Mouse (Mus musculus): ENCODE data around the gene Mon1a. TPM values are rescaled to one million over a fixed set of nuclear protein-coding genes. Genes with fewer than 3 reads are reported as not detected.

The Mon1a gene
- polyA plus RNA-seq, 1 experiment from 2014 or later, result 18.9 TPM

DNA sequence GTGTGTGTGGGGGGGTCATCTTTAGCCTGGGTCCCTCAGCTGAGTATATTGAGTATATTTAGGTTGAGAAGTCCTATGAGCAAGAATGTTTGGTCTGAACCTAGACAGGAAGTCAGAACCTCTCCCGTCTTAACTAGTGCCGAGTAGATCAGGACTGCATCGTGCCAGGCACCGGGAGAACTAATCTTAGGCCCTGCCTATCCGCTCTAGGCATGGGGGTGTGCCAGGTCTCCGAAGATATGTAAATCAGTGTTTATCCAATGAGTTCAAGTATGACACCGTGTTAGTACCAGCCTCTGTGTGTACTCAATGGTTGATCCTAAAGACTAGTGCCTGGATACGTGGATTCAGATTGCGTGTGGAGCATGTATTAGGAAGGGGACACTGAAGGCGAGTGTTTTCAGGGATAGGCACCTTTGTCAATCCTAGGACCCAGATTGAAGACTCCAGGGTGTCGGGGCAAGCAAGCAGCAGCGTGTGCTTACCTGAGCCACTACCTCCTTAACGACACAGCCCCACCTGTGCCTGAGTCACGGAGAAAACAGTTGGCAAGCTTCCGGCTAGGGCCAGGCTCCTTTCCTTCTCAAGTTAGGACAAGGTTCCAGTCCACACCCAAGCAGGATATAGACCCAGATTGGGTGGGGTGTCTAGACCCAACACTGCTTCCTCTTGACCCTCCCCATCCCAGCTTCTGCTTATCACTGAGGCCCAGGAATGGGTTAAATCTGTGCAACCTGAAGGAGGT, 22.2 kb downstream of the Mon1a start:
- no peak overlapping the region for H3K4me3 ChIP-seq
- peaks cover 26% of the 10 kb centered on the region for H3K4me1 ChIP-seq
- H3K27me3 ChIP-seq, result peaks cover 11% of the 10 kb centered on the region
- no peaks in the 10 kb centered on the region for H3K9me3 ChIP-seq (replicated peaks)
- no peak overlapping the region for H3K27ac ChIP-seq
- no peak for ATAC-seq
- H3K4me2 ChIP-seq, result no peak overlapping the region
- 91% methylated on average over 15 of the region's 15 CpGs for WGBS
- no peak overlapping the region for H3K9ac ChIP-seq
- H3K36me3 ChIP-seq (ENCODE audit: poor library complexity, severe bottlenecking), result no peaks in the 10 kb centered on the region

DNA sequence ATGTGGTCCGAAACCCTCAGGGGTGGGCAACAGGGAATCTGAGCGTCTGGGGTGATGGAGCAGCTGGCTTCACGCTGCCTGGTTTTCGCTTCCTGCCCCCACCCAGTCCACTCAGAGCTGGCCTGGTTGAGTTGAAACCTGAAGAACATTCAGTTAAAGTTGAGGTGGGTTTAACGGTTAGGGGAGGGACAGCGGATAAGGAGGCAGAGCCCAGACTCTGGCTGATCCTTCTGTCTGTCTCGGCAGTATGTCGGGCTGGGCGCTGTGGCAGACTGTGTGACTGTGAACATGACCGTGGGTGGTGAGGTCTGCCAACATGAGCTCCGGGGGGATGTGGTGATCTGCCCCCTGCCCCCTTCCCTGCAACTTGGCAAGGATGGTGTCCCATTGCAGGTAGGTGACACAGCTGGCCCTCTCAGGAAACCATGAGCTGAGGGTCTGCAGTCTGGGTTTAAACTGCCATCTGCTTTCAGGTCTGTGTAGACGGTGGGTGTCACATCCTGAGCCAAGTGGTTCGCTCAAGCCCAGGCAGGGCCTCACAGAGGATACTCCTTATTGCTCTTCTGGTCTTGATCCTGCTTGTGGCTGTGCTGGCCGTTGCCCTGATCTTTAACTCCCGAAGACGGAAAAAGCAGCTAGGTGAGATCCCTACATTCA, 26.9 kb downstream of the Mon1a start:
- H3K27ac ChIP-seq, result no peak overlapping the region
- no peak overlapping the region for H3K4me3 ChIP-seq
- peaks cover 6% of the 10 kb centered on the region for H3K4me1 ChIP-seq
- no peak for ATAC-seq
- no peaks in the 10 kb centered on the region for H3K27me3 ChIP-seq
- H3K9me3 ChIP-seq (replicated peaks), result no peaks in the 10 kb centered on the region
- no peaks in the 10 kb centered on the region for H3K36me3 ChIP-seq (ENCODE audit: poor library complexity, severe bottlenecking)
- H3K9ac ChIP-seq, result no peak overlapping the region
- 89% methylated on average over 16 of the region's 16 CpGs for WGBS
- H3K4me2 ChIP-seq, result no peak overlapping the region

DNA sequence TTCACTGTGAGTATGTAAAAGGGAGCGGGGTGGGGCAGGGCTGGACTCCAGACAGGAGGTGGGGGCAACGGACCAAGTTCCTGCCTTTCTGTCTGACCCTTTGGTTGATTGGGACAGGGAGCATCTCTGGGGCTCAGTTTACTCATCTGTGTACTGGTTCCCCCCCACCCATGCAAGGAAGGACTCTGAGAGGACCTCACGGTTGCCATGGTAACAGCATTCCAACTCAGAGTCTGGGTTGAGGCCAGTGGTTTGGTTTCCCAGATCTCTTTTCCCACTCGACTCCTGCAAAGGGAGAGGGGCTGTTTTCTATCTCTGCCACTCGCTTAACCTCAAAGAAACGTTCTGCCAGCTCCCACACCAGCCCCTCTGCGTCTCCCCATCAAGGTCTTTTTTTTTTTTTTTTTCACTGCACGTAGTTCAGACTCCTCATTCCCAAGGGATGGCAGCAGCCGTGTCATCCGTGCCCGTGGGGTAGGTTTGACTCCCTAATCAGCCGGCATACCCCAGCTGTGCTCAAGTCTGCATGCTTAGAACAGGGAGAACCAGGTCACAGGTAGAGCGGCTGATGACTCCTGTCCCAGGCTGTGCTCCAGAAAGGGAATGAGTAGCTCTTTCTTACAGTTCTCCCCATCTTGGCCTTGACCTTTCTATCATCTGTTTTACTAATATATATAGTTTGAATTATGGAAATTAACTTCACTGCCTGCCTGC, 30.1 kb downstream of the Mon1a start:
- 43% methylated on average over 13 of the region's 13 CpGs for WGBS
- Histone ChIP-seq H3K4me1 (peaks cover 6% of the 10 kb centered on the region), H3K36me3 (ENCODE audit: poor library complexity, severe bottlenecking) (no peaks in the 10 kb centered on the region), H3K4me2 (no peak overlapping the region), H3K27me3 (no peaks in the 10 kb centered on the region), H3K9me3 (replicated peaks) (no peaks in the 10 kb centered on the region), H3K27ac (no peak overlapping the region), H3K4me3 (no peak overlapping the region), H3K9ac (0 out of 2 replicates have a peak overlapping the region, but pooled peaks have one; percentile 45)
- ATAC-seq, result no peak

DNA sequence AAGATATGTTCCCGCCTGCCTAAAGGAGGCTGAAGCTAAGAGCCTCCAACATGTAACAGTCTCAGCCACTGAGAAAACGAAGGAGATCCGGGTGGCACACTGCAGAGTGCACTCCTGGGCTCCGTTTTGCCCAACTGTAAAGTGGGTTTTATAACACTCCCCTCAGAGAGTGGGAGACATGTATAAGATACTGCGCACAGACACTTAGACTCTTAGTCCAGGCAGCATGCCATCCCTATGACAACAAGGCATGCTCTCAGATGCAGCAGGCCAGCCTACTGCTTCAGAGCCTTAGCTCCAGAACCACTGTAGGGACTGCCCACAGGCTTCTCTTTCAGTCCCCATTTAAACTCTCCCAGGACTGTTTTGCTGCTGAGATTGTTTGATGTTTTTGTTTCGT, 30.9 kb downstream of the Mon1a start:
- Histone ChIP-seq H3K9ac (no peak overlapping the region), H3K4me1 (peaks cover 8% of the 10 kb centered on the region), H3K27ac (no peak overlapping the region), H3K4me3 (no peak overlapping the region), H3K9me3 (replicated peaks) (no peaks in the 10 kb centered on the region), H3K27me3 (no peaks in the 10 kb centered on the region), H3K36me3 (ENCODE audit: poor library complexity, severe bottlenecking) (no peaks in the 10 kb centered on the region), H3K4me2 (no peak overlapping the region)
- ATAC-seq, result no peak
- WGBS, result 90% methylated on average over 6 of the region's 6 CpGs

DNA sequence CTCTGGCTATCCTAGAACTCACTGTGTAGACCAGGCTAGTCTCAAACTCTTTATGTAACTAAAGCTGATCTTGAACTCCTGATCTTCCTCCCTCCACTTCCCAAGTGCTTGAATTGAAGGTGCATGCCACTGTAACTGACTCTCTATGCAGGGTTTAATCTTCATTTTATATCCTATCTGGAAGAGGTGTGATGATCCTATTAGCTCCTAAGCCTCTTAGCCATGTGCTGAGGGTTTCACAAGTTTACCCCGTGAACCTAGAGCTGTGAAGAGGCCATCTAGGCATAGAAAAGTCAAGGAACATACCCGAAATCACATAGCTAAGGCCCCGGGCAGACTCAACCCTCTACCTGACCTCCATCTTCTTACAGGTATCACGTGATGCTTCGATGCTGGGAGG, 31.5 kb downstream of the Mon1a start:
- ATAC-seq, result no peak

DNA sequence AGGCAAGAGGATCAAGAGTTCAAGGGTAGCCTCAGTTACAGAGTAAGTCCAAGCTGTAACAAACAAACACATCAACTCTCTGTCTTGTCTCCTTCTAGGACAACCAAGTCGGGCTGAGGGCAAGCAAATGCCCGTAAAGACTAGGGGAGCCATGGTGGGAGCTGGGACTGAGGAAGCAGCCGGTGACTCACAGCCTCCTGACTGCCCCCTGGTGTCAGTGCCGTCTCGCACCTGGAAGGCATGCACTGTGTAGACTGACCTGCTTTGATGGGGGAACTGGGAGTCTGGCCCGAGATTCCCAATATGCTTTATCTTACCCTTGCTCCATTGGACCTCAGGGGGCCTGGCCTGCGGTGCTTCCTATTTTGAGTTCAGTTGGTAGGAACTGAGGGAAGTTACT, 35.1 kb downstream of the Mon1a start:
- WGBS, result 23% methylated on average over 7 of the region's 7 CpGs
- H3K36me3 ChIP-seq (ENCODE audit: poor library complexity, severe bottlenecking), result no peaks in the 10 kb centered on the region
- no peak overlapping the region for H3K4me2 ChIP-seq
- H3K9ac ChIP-seq, result no peak overlapping the region
- H3K27me3 ChIP-seq, result no peaks in the 10 kb centered on the region
- peaks cover 20% of the 10 kb centered on the region for H3K4me1 ChIP-seq
- no peak overlapping the region for H3K4me3 ChIP-seq
- ATAC-seq, result no peak
- H3K27ac ChIP-seq, result no peak overlapping the region
- H3K9me3 ChIP-seq (replicated peaks), result no peaks in the 10 kb centered on the region

More for the DNA sequence above, 31.5 kb downstream of the Mon1a start:
- H3K4me3 ChIP-seq, result no peak overlapping the region
- no peak overlapping the region for H3K4me2 ChIP-seq
- peaks cover 12% of the 10 kb centered on the region for H3K4me1 ChIP-seq
- H3K36me3 ChIP-seq (ENCODE audit: poor library complexity, severe bottlenecking), result no peaks in the 10 kb centered on the region
- H3K9ac ChIP-seq, result no peak overlapping the region
- no peaks in the 10 kb centered on the region for H3K27me3 ChIP-seq
- 86% methylated on average over 5 of the region's 5 CpGs for WGBS
- H3K27ac ChIP-seq, result no peak overlapping the region
- H3K9me3 ChIP-seq (replicated peaks), result no peaks in the 10 kb centered on the region

DNA sequence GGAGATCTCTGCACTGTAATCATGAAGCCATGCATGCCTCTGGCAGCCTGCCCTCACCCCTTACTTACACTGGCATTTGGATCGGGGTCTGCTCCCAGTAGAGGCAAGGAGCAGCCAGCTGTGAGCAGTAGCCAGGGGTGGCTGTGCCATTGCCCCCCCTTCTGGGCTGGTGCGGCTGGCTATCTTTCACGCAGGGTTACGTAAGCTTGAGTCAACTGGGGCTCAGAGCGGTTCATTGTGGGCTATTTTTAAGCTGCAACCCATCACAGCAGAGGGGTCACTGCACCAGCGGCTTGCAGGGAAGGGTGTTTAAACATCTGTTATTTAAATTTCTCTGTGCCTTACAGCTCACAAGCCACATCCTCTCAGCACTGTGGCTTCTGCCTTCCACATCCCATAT, 36.0 kb downstream of the Mon1a start:
- Histone ChIP-seq H3K27ac (no peak overlapping the region), H3K36me3 (ENCODE audit: poor library complexity, severe bottlenecking) (no peaks in the 10 kb centered on the region), H3K4me2 (no peak overlapping the region), H3K4me3 (no peak overlapping the region), H3K27me3 (no peaks in the 10 kb centered on the region), H3K9ac (no peak overlapping the region), H3K9me3 (replicated peaks) (no peaks in the 10 kb centered on the region), H3K4me1 (peaks cover 15% of the 10 kb centered on the region)
- ATAC-seq, result no peak
- 63% methylated on average over 6 of the region's 6 CpGs for WGBS

DNA sequence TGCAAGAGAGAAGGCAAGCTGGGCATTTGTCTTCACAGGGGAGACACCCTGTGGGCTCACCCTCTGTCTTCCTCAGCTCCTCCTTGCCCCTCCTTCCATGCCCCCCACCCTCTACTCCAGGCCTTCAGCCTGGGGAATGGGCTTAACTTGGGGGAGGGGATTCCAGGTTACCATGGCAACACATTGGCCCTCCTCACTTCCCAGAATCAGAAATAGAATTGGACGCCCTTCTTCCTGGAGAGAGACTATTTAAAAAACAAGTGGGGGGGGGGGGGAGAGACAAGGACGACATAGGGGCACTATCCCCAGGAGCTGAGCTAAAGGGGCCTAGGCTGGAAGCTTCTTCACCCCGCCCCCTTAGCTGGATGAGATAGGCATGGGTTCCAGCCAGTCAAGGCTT, 37.3 kb downstream of the Mon1a start:
- H3K9ac ChIP-seq, result no peak overlapping the region
- WGBS, result 17% methylated on average over 3 of the region's 3 CpGs
- H3K9me3 ChIP-seq (replicated peaks), result no peaks in the 10 kb centered on the region
- H3K27ac ChIP-seq, result no peak overlapping the region
- no peak overlapping the region for H3K4me3 ChIP-seq
- H3K27me3 ChIP-seq, result no peaks in the 10 kb centered on the region
- ATAC-seq, result no peak
- no peaks in the 10 kb centered on the region for H3K36me3 ChIP-seq (ENCODE audit: poor library complexity, severe bottlenecking)
- H3K4me1 ChIP-seq, result peaks cover 15% of the 10 kb centered on the region
- no peak overlapping the region for H3K4me2 ChIP-seq

DNA sequence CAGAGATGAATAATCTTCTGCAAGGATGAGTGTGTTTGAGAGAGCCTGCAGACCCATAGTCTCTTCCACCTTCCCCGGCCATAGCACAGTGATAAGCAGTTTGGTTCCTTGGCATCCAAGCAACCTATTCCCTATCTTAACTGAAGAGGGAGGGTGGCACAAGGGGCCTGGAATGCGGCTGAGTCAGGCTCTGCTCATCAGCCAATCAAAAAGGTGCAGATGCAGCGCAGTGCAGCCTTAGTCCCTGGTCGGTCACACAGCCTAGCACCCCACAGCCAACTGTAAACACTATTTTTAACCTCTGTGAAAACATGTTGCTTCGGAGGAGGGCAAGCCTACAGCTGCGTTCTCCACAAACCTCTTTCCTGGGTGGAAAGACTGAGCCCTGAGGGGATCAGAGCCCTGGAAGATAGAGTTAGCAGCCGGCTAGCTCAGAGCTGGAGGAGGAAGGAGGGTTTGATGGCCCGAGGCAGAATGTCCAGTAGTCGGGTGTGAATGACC, 39.0 kb downstream of the Mon1a start:
- no peaks in the 10 kb centered on the region for H3K36me3 ChIP-seq (ENCODE audit: poor library complexity, severe bottlenecking)
- H3K27ac ChIP-seq, result no peak overlapping the region
- ATAC-seq, result no peak
- no peak overlapping the region for H3K4me3 ChIP-seq
- H3K4me1 ChIP-seq, result peaks cover 16% of the 10 kb centered on the region
- no peak overlapping the region for H3K9ac ChIP-seq
- WGBS, result 63% methylated on average over 9 of the region's 9 CpGs
- H3K27me3 ChIP-seq, result no peaks in the 10 kb centered on the region
- H3K4me2 ChIP-seq, result no peak overlapping the region
- no peaks in the 10 kb centered on the region for H3K9me3 ChIP-seq (replicated peaks)

DNA sequence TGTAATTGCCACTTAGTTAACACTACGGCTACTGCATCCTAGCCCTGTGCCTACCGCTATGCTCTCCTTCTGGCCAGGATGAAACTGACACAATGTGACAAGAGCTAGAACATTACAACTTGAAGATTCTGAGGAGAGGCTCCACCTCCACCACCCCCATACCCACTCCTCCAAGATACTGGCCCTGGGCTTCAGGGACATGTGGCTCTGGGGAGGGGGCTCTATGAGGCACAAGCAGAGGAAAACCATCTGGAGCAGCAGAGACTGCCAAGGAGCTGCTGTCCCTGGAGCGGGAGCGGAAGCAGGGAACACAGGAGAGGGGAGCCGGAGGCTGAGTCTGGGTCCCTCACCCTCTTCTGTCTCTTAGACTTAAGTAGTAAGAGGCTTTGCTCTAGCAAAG, 39.8 kb downstream of the Mon1a start:
- Histone ChIP-seq H3K27ac (no peak overlapping the region), H3K36me3 (ENCODE audit: poor library complexity, severe bottlenecking) (no peaks in the 10 kb centered on the region), H3K4me3 (no peak overlapping the region), H3K9ac (no peak overlapping the region), H3K9me3 (replicated peaks) (no peaks in the 10 kb centered on the region), H3K27me3 (no peaks in the 10 kb centered on the region), H3K4me1 (peaks cover 22% of the 10 kb centered on the region), H3K4me2 (no peak overlapping the region)
- peak; percentile 55; the same call in 1 of the 2 replicates for ATAC-seq
- WGBS, result 84% methylated on average over 5 of the region's 5 CpGs

DNA sequence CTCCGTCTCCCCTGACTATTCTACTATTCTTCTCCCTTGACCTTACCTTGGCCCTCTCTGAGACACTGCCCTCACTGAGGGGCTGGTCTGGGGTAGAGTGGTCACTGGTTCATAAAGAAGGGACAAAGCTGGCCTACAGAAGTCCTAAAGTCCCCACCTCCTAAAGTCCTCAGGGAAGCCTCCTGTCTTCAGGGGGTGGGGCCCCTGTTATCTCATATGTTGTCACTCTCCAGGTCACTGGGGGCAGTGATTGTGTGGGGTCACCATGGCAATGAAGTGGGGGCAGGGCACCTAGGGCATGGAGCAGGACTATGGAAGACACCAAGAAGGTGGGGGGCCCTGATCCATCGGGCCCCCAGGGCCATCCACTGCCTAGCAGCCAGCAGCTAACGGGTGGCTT, 40.2 kb downstream of the Mon1a start, which contains the start of gene Actl11:
Gene Actl11 (plus strand): TSS at position 301 of the 400 bp plus-strand sequence.
- Histone ChIP-seq H3K27me3 (no peaks in the 10 kb centered on the region), H3K4me3 (no peak within 1 kb of the TSS), H3K36me3 (ENCODE audit: poor library complexity, severe bottlenecking) (no peaks in the 10 kb centered on the region), H3K9me3 (replicated peaks) (no peaks in the 10 kb centered on the region), H3K4me2 (no peak within 1 kb of the TSS), H3K9ac (no peak within 1 kb of the TSS), H3K27ac (no peak within 1 kb of the TSS), H3K4me1 (peaks cover 22% of the 10 kb centered on the region)
- no peak for ATAC-seq
- WGBS, result 76% methylated on average over 3 of the region's 3 CpGs

DNA sequence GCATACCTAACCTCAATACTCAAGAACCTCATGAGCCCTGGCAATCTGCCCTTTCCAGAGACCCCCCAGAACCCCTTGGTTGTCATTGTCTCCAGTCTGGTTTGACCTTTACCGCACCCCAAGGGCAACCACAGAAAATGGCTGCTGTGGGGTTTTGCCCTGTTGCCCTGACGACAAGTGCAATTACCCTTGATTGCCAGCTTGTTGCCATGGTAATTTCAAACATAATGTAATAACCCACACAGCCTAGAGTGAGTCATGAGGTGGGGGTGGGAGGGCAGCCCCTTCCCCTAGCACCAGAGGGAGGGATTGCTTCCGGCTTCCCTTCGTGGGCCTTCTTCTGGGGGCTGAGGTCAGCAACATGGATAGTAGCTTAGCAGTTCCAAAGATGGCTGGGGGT, 44.3 kb downstream of the Mon1a start:
- 60% methylated on average over 4 of the region's 4 CpGs for WGBS
- Histone ChIP-seq H3K4me1 (peaks cover 23% of the 10 kb centered on the region), H3K4me2 (no peak overlapping the region), H3K9ac (no peak overlapping the region), H3K4me3 (no peak overlapping the region), H3K27me3 (no peaks in the 10 kb centered on the region), H3K36me3 (ENCODE audit: poor library complexity, severe bottlenecking) (no peaks in the 10 kb centered on the region), H3K27ac (no peak overlapping the region), H3K9me3 (replicated peaks) (no peaks in the 10 kb centered on the region)
- no peak for ATAC-seq

All from forebrain, embryonic 13.5 days (tissue).